Mouse (Mus musculus) limb, embryonic 15.5 days (tissue): ENCODE measurements at regions not wholly inside any gene's neighbourhood (a gene's known extent, or its start where the extent isn't known, plus 50 kb on each side); places are given as distances from the start of the nearest gene placed in this dataset.
A peak's percentile ranks its signal among the peaks of the same experiment; 100 is the strongest.

Experiments used
- ATAC-seq: fragments of 200-750 bp; cut with Nextera tagmentation; 2 replicates; pipeline ENCODE4 v1.8.0; 2017; ENCODE audit warnings: low read depth, moderate TSS enrichment; ENCODE audit not compliant: insufficient number of reproducible peaks, low FRiP score, low TSS enrichment
- H3K27ac ChIP-seq: fragments of 300-500 bp; sonication (generic); 2 replicates; pipeline ENCODE4 v1.5.1; 2015; ENCODE audit warnings: moderate library complexity, mild to moderate bottlenecking, inconsistent platforms
- H3K27me3 ChIP-seq: fragments of 300-500 bp; sonication (generic); 2 replicates; pipeline ENCODE4 v1.6.1; 2015; ENCODE audit warnings: inconsistent platforms
- H3K36me3 ChIP-seq: fragments of 300-500 bp; sonication (generic); 2 replicates; pipeline ENCODE4 v1.6.1; 2015; ENCODE audit warnings: inconsistent platforms
- H3K4me1 ChIP-seq: fragments of 300-500 bp; sonication (generic); 2 replicates; pipeline ENCODE4 v1.6.1; 2015; ENCODE audit warnings: inconsistent platforms
- H3K4me2 ChIP-seq: fragments of 300-500 bp; sonication (generic); 2 replicates; pipeline ENCODE4 v1.6.1; 2015; ENCODE audit warnings: mild to moderate bottlenecking, inconsistent platforms
- H3K4me3 ChIP-seq: fragments of 300-500 bp; sonication (generic); 2 replicates; pipeline ENCODE4 v1.5.1; 2015; ENCODE audit warnings: mild to moderate bottlenecking, inconsistent platforms
- H3K9ac ChIP-seq: fragments of 300-500 bp; sonication (generic); 2 replicates; pipeline ENCODE4 v1.6.1; 2015; ENCODE audit warnings: inconsistent platforms
- H3K9me3 ChIP-seq: fragments of 300-500 bp; sonication (generic); 2 replicates; pipeline ENCODE4 v1.6.1; 2016; ENCODE audit warnings: inconsistent platforms
- WGBS: fragments of 180-500 bp; shearing (Covaris S2); methylation state at CpG from one replicate; pipeline ENCODE4 v1.1.7; 2015; 5-methylcytosine and 5-hydroxymethylcytosine counted together

- Histone ChIP-seq H3K27me3 (no peaks in the 10 kb centered on the region), H3K4me1 (no peaks in the 10 kb centered on the region), H3K4me3 (no peak overlapping the region), H3K4me2 (no peak overlapping the region), H3K36me3 (no peaks in the 10 kb centered on the region), H3K27ac (no peak overlapping the region), H3K9me3 (no peaks in the 10 kb centered on the region), H3K9ac (no peak overlapping the region)
- WGBS, result 53% methylated on average over 5 of the region's 5 CpGs
- ATAC-seq, result no peak
Observed at GRCm38 (mm10) chr6:55627228-55627627, 53.8 kb downstream of the Neurod6 start.

GRCm38 (mm10) chr6:55620366-55620765 is 60.7 kb downstream of the Neurod6 start:
- no peak overlapping the region for H3K9ac ChIP-seq
- H3K4me1 ChIP-seq, result peaks cover 7% of the 10 kb centered on the region; the same call in 1 of the 2 replicates
- H3K27me3 ChIP-seq, result no peaks in the 10 kb centered on the region
- no peaks in the 10 kb centered on the region for H3K9me3 ChIP-seq
- 75% methylated on average over 3 of the region's 3 CpGs for WGBS
- ATAC-seq, result no peak
- H3K4me2 ChIP-seq, result no peak overlapping the region
- H3K4me3 ChIP-seq, result no peak overlapping the region
- H3K36me3 ChIP-seq, result no peaks in the 10 kb centered on the region
- H3K27ac ChIP-seq, result no peak overlapping the region

- ATAC-seq, result no peak
- Histone ChIP-seq H3K27ac (peak overlapping the region; percentile 61), H3K4me2 (peak overlapping the region; percentile 46), H3K4me1 (peaks cover 7% of the 10 kb centered on the region; the same call in 1 of the 2 replicates), H3K36me3 (no peaks in the 10 kb centered on the region), H3K9me3 (no peaks in the 10 kb centered on the region), H3K27me3 (no peaks in the 10 kb centered on the region), H3K9ac (no peak overlapping the region), H3K4me3 (peak overlapping the region; percentile 27)
- WGBS, result 9% methylated on average over 13 of the region's 13 CpGs
Observed at GRCm38 (mm10) chr6:55617922-55618481, 63.1 kb downstream of the Neurod6 start.

GRCm38 (mm10) chr6:55610395-55610794 is 70.7 kb downstream of the Neurod6 start:
- 46% methylated on average over 3 of the region's 3 CpGs for WGBS
- ATAC-seq, result no peak
- Histone ChIP-seq H3K9me3 (no peaks in the 10 kb centered on the region), H3K27ac (no peak overlapping the region), H3K36me3 (no peaks in the 10 kb centered on the region), H3K4me2 (no peak overlapping the region), H3K27me3 (no peaks in the 10 kb centered on the region), H3K9ac (no peak overlapping the region), H3K4me1 (no peaks in the 10 kb centered on the region), H3K4me3 (no peak overlapping the region)

GRCm38 (mm10) chr6:55609976-55610375 is 71.1 kb downstream of the Neurod6 start:
- no peak for ATAC-seq
- Histone ChIP-seq H3K27me3 (no peaks in the 10 kb centered on the region), H3K9me3 (no peaks in the 10 kb centered on the region), H3K4me3 (no peak overlapping the region), H3K9ac (no peak overlapping the region), H3K4me2 (no peak overlapping the region), H3K36me3 (no peaks in the 10 kb centered on the region), H3K4me1 (no peaks in the 10 kb centered on the region), H3K27ac (no peak overlapping the region)
- WGBS, result 51% methylated on average over 1 of the region's 1 CpGs

- ATAC-seq, result no peak
- Histone ChIP-seq H3K36me3 (no peaks in the 10 kb centered on the region), H3K27ac (no peak overlapping the region), H3K9ac (no peak overlapping the region), H3K4me3 (no peak overlapping the region), H3K27me3 (no peaks in the 10 kb centered on the region), H3K4me1 (no peaks in the 10 kb centered on the region), H3K4me2 (no peak overlapping the region), H3K9me3 (no peaks in the 10 kb centered on the region)
- WGBS, result 78% methylated on average over 1 of the region's 1 CpGs
Observed at GRCm38 (mm10) chr6:55609053-55609452, 72.0 kb downstream of the Neurod6 start.

GRCm38 (mm10) chr6:55597088-55597487 is 84.0 kb downstream of the Neurod6 start:
- no peak overlapping the region for H3K9ac ChIP-seq
- ATAC-seq, result no peak
- no peaks in the 10 kb centered on the region for H3K27me3 ChIP-seq
- H3K9me3 ChIP-seq, result no peaks in the 10 kb centered on the region
- H3K27ac ChIP-seq, result no peak overlapping the region
- H3K4me1 ChIP-seq, result no peaks in the 10 kb centered on the region
- 83% methylated on average over 4 of the region's 4 CpGs for WGBS
- no peaks in the 10 kb centered on the region for H3K36me3 ChIP-seq
- H3K4me2 ChIP-seq, result no peak overlapping the region
- no peak overlapping the region for H3K4me3 ChIP-seq

- no peaks in the 10 kb centered on the region for H3K36me3 ChIP-seq
- H3K4me2 ChIP-seq, result no peak overlapping the region
- H3K4me1 ChIP-seq, result no peaks in the 10 kb centered on the region
- WGBS, result 75% methylated on average over 4 of the region's 4 CpGs
- no peak overlapping the region for H3K4me3 ChIP-seq
- no peak for ATAC-seq
- no peaks in the 10 kb centered on the region for H3K9me3 ChIP-seq
- no peak overlapping the region for H3K27ac ChIP-seq
- no peaks in the 10 kb centered on the region for H3K27me3 ChIP-seq
- no peak overlapping the region for H3K9ac ChIP-seq
Observed at GRCm38 (mm10) chr6:55592126-55592525, 88.9 kb downstream of the Neurod6 start.

GRCm38 (mm10) chr6:55581106-55581505 is 100.0 kb downstream of the Neurod6 start:
- Histone ChIP-seq H3K36me3 (no peaks in the 10 kb centered on the region), H3K4me1 (no peaks in the 10 kb centered on the region), H3K4me3 (no peak overlapping the region), H3K27me3 (no peaks in the 10 kb centered on the region), H3K9ac (no peak overlapping the region), H3K4me2 (no peak overlapping the region), H3K27ac (no peak overlapping the region), H3K9me3 (no peaks in the 10 kb centered on the region)
- no peak for ATAC-seq
- WGBS, result 60% methylated on average over 6 of the region's 6 CpGs

- no peaks in the 10 kb centered on the region for H3K36me3 ChIP-seq
- no peak overlapping the region for H3K9ac ChIP-seq
- ATAC-seq, result no peak
- WGBS, result 23% methylated on average over 5 of the region's 5 CpGs
- H3K4me3 ChIP-seq, result no peak overlapping the region
- H3K27ac ChIP-seq, result no peak overlapping the region
- no peaks in the 10 kb centered on the region for H3K9me3 ChIP-seq
- no peaks in the 10 kb centered on the region for H3K4me1 ChIP-seq
- H3K4me2 ChIP-seq, result no peak overlapping the region
- no peaks in the 10 kb centered on the region for H3K27me3 ChIP-seq
Observed at GRCm38 (mm10) chr6:55580036-55580435, 101.0 kb downstream of the Neurod6 start.

GRCm38 (mm10) chr6:55579611-55580010 is 101.5 kb downstream of the Neurod6 start:
- WGBS, result 78% methylated on average over 9 of the region's 9 CpGs
- H3K4me1 ChIP-seq, result no peaks in the 10 kb centered on the region
- no peak for ATAC-seq
- H3K4me2 ChIP-seq, result no peak overlapping the region
- no peaks in the 10 kb centered on the region for H3K9me3 ChIP-seq
- no peak overlapping the region for H3K27ac ChIP-seq
- H3K9ac ChIP-seq, result no peak overlapping the region
- H3K4me3 ChIP-seq, result no peak overlapping the region
- no peaks in the 10 kb centered on the region for H3K36me3 ChIP-seq
- no peaks in the 10 kb centered on the region for H3K27me3 ChIP-seq

- no peak for ATAC-seq
- H3K4me3 ChIP-seq, result no peak overlapping the region
Observed at GRCm38 (mm10) chr6:55579105-55579504, 102.0 kb downstream of the Neurod6 start.

GRCm38 (mm10) chr6:55578051-55578450 is 103.0 kb downstream of the Neurod6 start:
- Histone ChIP-seq H3K4me1 (no peaks in the 10 kb centered on the region), H3K4me3 (no peak overlapping the region), H3K4me2 (no peak overlapping the region), H3K9me3 (no peaks in the 10 kb centered on the region), H3K9ac (no peak overlapping the region), H3K27ac (no peak overlapping the region), H3K27me3 (no peaks in the 10 kb centered on the region), H3K36me3 (no peaks in the 10 kb centered on the region)
- no peak for ATAC-seq
- WGBS, result 100% methylated on average over 1 of the region's 1 CpGs

More at GRCm38 (mm10) chr6:55579105-55579504, 102.0 kb downstream of the Neurod6 start:
- H3K9me3 ChIP-seq, result no peaks in the 10 kb centered on the region
- H3K36me3 ChIP-seq, result no peaks in the 10 kb centered on the region
- WGBS, result 47% methylated on average over 5 of the region's 5 CpGs
- H3K9ac ChIP-seq, result no peak overlapping the region
- H3K27me3 ChIP-seq, result no peaks in the 10 kb centered on the region
- no peak overlapping the region for H3K27ac ChIP-seq
- H3K4me1 ChIP-seq, result no peaks in the 10 kb centered on the region
- H3K4me2 ChIP-seq, result no peak overlapping the region
